Mouse (Mus musculus) right cerebral cortex, postnatal 10 days (tissue): ENCODE data around the gene Hyou1.
"Not testable (repeated sequence)": the region's sequence is repeated elsewhere in the genome, so short reads cannot be mapped to it uniquely, and the experiment has no call there.

ENCODE experiments used
- DNase-seq, 2 experiments: peaks; one replicate each; pipeline ENCODE4 v3.0.0; 2021; ENCODE audit warnings: low spot score in 2 of 2

Gene Hyou1

GRCm38 (mm10) chr9:44351396-44351795, 27.9 kb upstream of the Hyou1 start:
- no peak for DNase-seq

GRCm38 (mm10) chr9:44352337-44352736, 27.0 kb upstream of the Hyou1 start:
- no peak for DNase-seq

GRCm38 (mm10) chr9:44353142-44353541, 26.1 kb upstream of the Hyou1 start:
- DNase-seq, result no peak

GRCm38 (mm10) chr9:44357207-44357606, 22.1 kb upstream of the Hyou1 start:
- no peak for DNase-seq

- DNase-seq, result peak; percentile 97 to 98
These were observed 17.9 kb upstream of the Hyou1 start, which contains the start of gene Vps11 for GRCm38 (mm10) chr9:44361190-44361917. Vps11 (minus strand) TSS chr9:44361670.

- not testable (repeated sequence) for DNase-seq
These were observed 17.4 kb upstream of the Hyou1 start for GRCm38 (mm10) chr9:44361931-44362330.

GRCm38 (mm10) chr9:44364480-44364879, 14.8 kb upstream of the Hyou1 start:
- no peak for DNase-seq

- DNase-seq, result no peak
These were observed 5.9 kb upstream of the Hyou1 start for GRCm38 (mm10) chr9:44373386-44373785.

- DNase-seq, result no peak
These were observed 3.1 kb upstream of the Hyou1 start for GRCm38 (mm10) chr9:44376141-44376540.

- DNase-seq, result not testable (repeated sequence)
These were observed 2.0 kb upstream of the Hyou1 start for GRCm38 (mm10) chr9:44377335-44377734.

GRCm38 (mm10) chr9:44378153-44378730, 1.0 kb upstream of the Hyou1 start:
- DNase-seq, result no peak

- DNase-seq, result peak; percentile 52 to 53
These were observed 572 bp downstream of the Hyou1 start for GRCm38 (mm10) chr9:44379862-44380261.

GRCm38 (mm10) chr9:44384596-44384995, 5.3 kb downstream of the Hyou1 start:
- no peak for DNase-seq

- no peak for DNase-seq
These were observed 7.9 kb downstream of the Hyou1 start for GRCm38 (mm10) chr9:44387221-44387620.

GRCm38 (mm10) chr9:44389273-44389672, 10.0 kb downstream of the Hyou1 start:
- peak in 1 of 2 experiments; percentile 68 for DNase-seq

GRCm38 (mm10) chr9:44391466-44391865, 12.2 kb downstream of the Hyou1 start:
- DNase-seq, result peak in 1 of 2 experiments; percentile 81

- DNase-seq, result peak; percentile 96 to 98
These were observed 17.6 kb downstream of the Hyou1 start, which contains the start of gene Slc37a4 for GRCm38 (mm10) chr9:44396684-44397411. Slc37a4 (plus strand) TSS chr9:44396852.

- DNase-seq, result no peak
These were observed 18.8 kb downstream of the Hyou1 start for GRCm38 (mm10) chr9:44398087-44398486.

GRCm38 (mm10) chr9:44398551-44398950, 19.3 kb downstream of the Hyou1 start:
- no peak for DNase-seq

- no peak for DNase-seq
These were observed 20.0 kb downstream of the Hyou1 start for GRCm38 (mm10) chr9:44399114-44399794.

- DNase-seq, result no peak
These were observed 20.5 kb downstream of the Hyou1 start for GRCm38 (mm10) chr9:44399795-44400114.

GRCm38 (mm10) chr9:44401081-44401480, 21.8 kb downstream of the Hyou1 start:
- DNase-seq, result no peak
